Mouse (Mus musculus) brain, embryonic 14.5 days (tissue): ENCODE measurements around the gene Rabep1.

Experiments
- CTCF ChIP-seq: fragments of 200-500 bp; IDR thresholded peaks from 2 replicates; pipeline ENCODE4 v1.5.1; 2012; ENCODE audit warnings: inconsistent platforms, mild to moderate bottlenecking, moderate library complexity, borderline replicate concordance; ENCODE audit not compliant: insufficient read depth, insufficient read length; ENCODE audit errors: extremely low read depth
- POLR2A ChIP-seq: fragments of 200-500 bp; IDR thresholded peaks from 2 replicates; pipeline ENCODE4 v1.6.1; 2012; ENCODE audit warnings: mild to moderate bottlenecking, inconsistent platforms, borderline replicate concordance; ENCODE audit not compliant: poor library complexity, insufficient read depth, insufficient read length, severe bottlenecking; ENCODE audit errors: extremely low read depth

DNA sequence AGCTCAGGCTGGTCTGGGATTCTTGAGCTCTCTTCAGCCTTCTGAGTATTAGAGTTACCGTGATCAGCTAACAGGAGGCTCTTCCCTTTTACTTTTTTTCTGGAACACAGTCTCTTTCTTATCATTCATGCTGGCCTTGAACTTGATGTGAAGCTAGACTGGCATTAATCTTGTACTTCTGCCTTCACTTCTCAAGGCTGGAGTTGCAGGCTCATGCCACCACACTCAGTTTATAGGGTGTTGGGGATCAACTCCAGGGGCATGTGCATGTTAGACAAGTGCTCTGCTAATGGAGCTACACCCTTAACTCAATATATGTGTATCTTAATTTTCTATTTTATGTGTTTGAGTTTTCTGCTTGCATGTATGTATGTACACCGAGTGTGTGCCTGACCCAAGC is 25.2 kb downstream of the Rabep1 start:
- no peak for TF ChIP-seq POLR2A
- TF ChIP-seq CTCF = no peak
